Mouse (Mus musculus): Measurements from ENCODE around the gene Frs3.

The Frs3 gene

GRCm38 (mm10) chr17:47712889-47713571, 24.2 kb downstream of the Frs3 start:
- in situ Hi-C loops (cut with MboI; ENCODE audit: low pct_unique_long_range_greater_than_20kb in 1 of 2, low sequenced_read_pairs in 2 of 2, unreplicated experiment in 1 of 2), result no loop called here

GRCm38 (mm10) chr17:47715037-47715436, 26.2 kb downstream of the Frs3 start:
- in situ Hi-C loops (cut with MboI; ENCODE audit: low pct_unique_long_range_greater_than_20kb in 1 of 2, low sequenced_read_pairs in 2 of 2, unreplicated experiment in 1 of 2), result no loop called here

- in situ Hi-C loops (cut with MboI; ENCODE audit: low pct_unique_long_range_greater_than_20kb in 1 of 2, low sequenced_read_pairs in 2 of 2, unreplicated experiment in 1 of 2), result no loop called here
These were observed 32.4 kb downstream of the Frs3 start for GRCm38 (mm10) chr17:47721183-47721582.

GRCm38 (mm10) chr17:47726566-47726965, 37.7 kb downstream of the Frs3 start, which contains the start of gene Pgc:
TSS of gene Pgc (plus strand) at chr17:47726842.
- in situ Hi-C loops (cut with MboI; ENCODE audit: low pct_unique_long_range_greater_than_20kb in 1 of 2, low sequenced_read_pairs in 2 of 2, unreplicated experiment in 1 of 2), result no loop called here

GRCm38 (mm10) chr17:47730633-47731575, 42.1 kb downstream of the Frs3 start:
- in situ Hi-C loops (cut with MboI; ENCODE audit: low pct_unique_long_range_greater_than_20kb in 1 of 2, low sequenced_read_pairs in 2 of 2, unreplicated experiment in 1 of 2), result no loop called here

GRCm38 (mm10) chr17:47735553-47736100, 46.8 kb downstream of the Frs3 start:
- in situ Hi-C loops (cut with MboI; ENCODE audit: low pct_unique_long_range_greater_than_20kb in 1 of 2, low sequenced_read_pairs in 2 of 2, unreplicated experiment in 1 of 2), result no loop called here

- in situ Hi-C loops (cut with MboI; ENCODE audit: low pct_unique_long_range_greater_than_20kb in 1 of 2, low sequenced_read_pairs in 2 of 2, unreplicated experiment in 1 of 2), result no loop called here
These were observed 48.0 kb downstream of the Frs3 start, which contains the start of gene Tfeb for GRCm38 (mm10) chr17:47736856-47737255. TSS of gene Tfeb (plus strand) at chr17:47737030.

GRCm38 (mm10) chr17:47737271-47738065, 48.6 kb downstream of the Frs3 start:
- in situ Hi-C loops (cut with MboI; ENCODE audit: low pct_unique_long_range_greater_than_20kb in 1 of 2, low sequenced_read_pairs in 2 of 2, unreplicated experiment in 1 of 2), result no loop called here

GRCm38 (mm10) chr17:47738066-47738878, 49.4 kb downstream of the Frs3 start:
- in situ Hi-C loops (cut with MboI; ENCODE audit: low pct_unique_long_range_greater_than_20kb in 1 of 2, low sequenced_read_pairs in 2 of 2, unreplicated experiment in 1 of 2), result no loop called here

- in situ Hi-C loops (cut with MboI; ENCODE audit: low pct_unique_long_range_greater_than_20kb in 1 of 2, low sequenced_read_pairs in 2 of 2, unreplicated experiment in 1 of 2), result no loop called here
These were observed 50.3 kb downstream of the Frs3 start for GRCm38 (mm10) chr17:47738879-47739798.

- in situ Hi-C loops (cut with MboI; ENCODE audit: low pct_unique_long_range_greater_than_20kb in 1 of 2, low sequenced_read_pairs in 2 of 2, unreplicated experiment in 1 of 2), result no loop called here
These were observed 51.4 kb downstream of the Frs3 start for GRCm38 (mm10) chr17:47740186-47740585.

- in situ Hi-C loops (cut with MboI; ENCODE audit: low pct_unique_long_range_greater_than_20kb in 1 of 2, low sequenced_read_pairs in 2 of 2, unreplicated experiment in 1 of 2), result no loop called here
These were observed 54.3 kb downstream of the Frs3 start for GRCm38 (mm10) chr17:47742991-47743734.

- in situ Hi-C loops (cut with MboI; ENCODE audit: low pct_unique_long_range_greater_than_20kb in 1 of 2, low sequenced_read_pairs in 2 of 2, unreplicated experiment in 1 of 2), result no loop called here
These were observed 55.3 kb downstream of the Frs3 start for GRCm38 (mm10) chr17:47744086-47744485.

GRCm38 (mm10) chr17:47744746-47745368, 56.0 kb downstream of the Frs3 start:
- in situ Hi-C loops (cut with MboI; ENCODE audit: low pct_unique_long_range_greater_than_20kb in 1 of 2, low sequenced_read_pairs in 2 of 2, unreplicated experiment in 1 of 2), result no loop called here

GRCm38 (mm10) chr17:47748791-47749553, 60.1 kb downstream of the Frs3 start:
- in situ Hi-C loops (cut with MboI; ENCODE audit: low pct_unique_long_range_greater_than_20kb in 1 of 2, low sequenced_read_pairs in 2 of 2, unreplicated experiment in 1 of 2), result no loop called here
